Mouse (Mus musculus) layer of hippocampus, adult 11-12 months (tissue): ENCODE measurements around the gene Adcy5.
A peak's percentile ranks its signal among the peaks of the same experiment; 100 is the strongest.

ENCODE experiments used
- DNase-seq: peaks from one replicate; pipeline ENCODE4 v3.0.0; 2022; ENCODE audit warnings: low spot score

Gene Adcy5

GRCm38 (mm10) chr16:35270353-35270934 is 115.8 kb downstream of the Adcy5 start:
- DNase-seq: peak; percentile 94

- no peak for DNase-seq
These were observed 116.3 kb downstream of the Adcy5 start for GRCm38 (mm10) chr16:35270945-35271344.

DNA sequence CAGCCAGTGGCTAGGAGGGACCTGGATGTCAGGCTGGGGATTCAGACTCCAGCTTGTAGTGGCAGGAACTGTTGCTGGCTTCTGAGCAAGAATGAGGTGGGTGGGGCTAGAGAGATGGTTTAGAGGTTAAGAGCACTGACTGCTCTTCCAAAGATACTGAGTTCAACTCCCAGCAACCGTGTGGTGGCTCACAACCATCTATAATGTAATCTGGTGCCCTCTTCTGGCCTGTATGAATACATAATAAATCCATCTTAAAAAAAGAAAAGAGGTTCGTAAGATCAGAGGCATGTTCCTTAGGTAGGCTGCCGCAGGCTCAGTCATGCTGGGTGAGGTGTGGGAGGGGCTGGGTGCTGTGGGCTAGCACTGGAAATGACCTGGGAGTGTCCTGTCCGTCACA is 116.9 kb downstream of the Adcy5 start:
- DNase-seq: no peak

- no peak for DNase-seq
These were observed 117.7 kb downstream of the Adcy5 start for GRCm38 (mm10) chr16:35272417-35272816.

- no peak for DNase-seq
These were observed 123.5 kb downstream of the Adcy5 start for GRCm38 (mm10) chr16:35278166-35278565.

- DNase-seq: no peak
These were observed 127.8 kb downstream of the Adcy5 start for GRCm38 (mm10) chr16:35282456-35282855.

- DNase-seq: no peak
These were observed 131.1 kb downstream of the Adcy5 start for GRCm38 (mm10) chr16:35285821-35286220.

- DNase-seq: no peak
These were observed 132.6 kb downstream of the Adcy5 start for GRCm38 (mm10) chr16:35287244-35287643.

- no peak for DNase-seq
These were observed 143.1 kb downstream of the Adcy5 start for GRCm38 (mm10) chr16:35297786-35298185.

DNA sequence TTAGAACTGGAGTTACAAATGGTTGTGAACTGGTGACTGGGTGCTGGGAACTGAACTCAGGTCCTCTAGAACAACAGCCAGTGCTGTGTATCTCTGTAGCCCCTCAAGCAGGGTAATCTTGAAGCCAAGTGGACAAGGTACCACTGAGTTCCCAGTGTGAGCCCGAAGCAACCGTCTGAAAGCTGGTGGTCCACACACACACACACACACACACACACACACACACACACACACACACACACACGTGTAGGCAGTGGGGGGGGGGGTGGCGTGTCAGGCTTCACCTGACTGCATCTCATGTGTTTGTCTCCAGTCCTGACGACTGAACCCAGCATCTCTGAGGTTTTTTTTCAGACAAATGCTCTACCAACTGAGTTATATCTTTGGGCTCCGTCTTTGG is 145.5 kb downstream of the Adcy5 start:
- no peak for DNase-seq

DNA sequence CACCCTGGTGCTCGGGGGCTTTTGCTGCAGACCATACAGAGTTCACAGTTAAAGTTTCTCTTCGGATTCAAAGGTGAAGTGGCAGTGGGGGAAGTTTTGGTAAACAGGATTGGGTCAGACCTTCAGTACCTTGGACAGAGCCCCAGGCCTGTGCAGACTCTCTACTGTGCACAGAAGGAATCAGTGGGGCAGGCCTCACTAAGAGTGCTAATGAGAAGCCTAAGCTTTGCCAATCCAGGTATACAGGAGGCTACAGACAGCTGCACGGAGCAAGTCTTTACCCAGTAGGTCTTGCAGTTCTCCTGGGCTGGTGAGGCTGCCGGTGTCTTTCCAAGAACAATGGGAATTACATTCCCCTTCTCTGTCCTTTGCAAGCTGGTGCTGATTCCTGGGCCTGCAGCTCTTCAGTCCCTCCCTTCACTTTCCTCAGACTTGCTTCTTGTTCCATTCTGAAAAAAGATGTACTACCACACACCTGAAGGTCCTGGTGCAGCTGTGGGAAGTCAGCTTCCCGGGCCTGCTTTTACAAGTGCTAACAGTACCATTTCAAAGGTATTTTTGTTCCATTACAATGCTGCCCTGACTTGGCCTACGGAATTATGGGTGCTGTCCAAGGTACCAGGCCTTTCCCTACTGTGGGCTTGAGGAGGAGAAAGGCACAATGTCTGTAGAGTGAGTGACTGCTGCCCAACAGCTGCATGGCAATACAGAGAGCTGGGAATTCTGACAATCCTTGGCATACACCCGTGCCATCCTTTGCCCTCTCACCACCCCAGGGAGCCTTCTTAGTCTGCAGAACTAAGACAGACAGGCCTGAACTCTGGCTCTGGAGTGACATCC is 148.0 kb downstream of the Adcy5 start:
- no peak for DNase-seq

DNA sequence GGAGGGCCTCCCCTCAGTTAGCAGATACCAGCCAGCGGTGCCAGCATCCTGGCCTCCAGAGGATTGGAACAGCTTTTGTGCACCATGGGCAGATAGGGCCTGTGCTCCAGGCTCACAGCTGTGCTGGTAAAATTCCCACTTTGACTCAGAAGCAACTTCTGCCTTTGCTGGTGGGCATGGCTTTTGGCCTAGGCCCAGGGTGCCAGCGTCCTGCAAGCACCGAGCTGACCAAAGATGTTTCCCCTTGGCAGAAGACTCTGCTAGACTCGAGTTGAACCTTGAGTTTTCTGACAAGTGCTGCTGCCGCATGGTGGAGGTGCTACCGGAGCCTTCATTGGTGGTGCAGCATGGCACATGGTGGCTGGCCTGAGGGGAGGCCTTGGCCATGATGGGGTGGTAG is 149.0 kb downstream of the Adcy5 start:
- DNase-seq: no peak

- no peak for DNase-seq
These were observed 149.7 kb downstream of the Adcy5 start for GRCm38 (mm10) chr16:35304416-35304815.

- no peak for DNase-seq
These were observed 150.5 kb downstream of the Adcy5 start for GRCm38 (mm10) chr16:35305226-35305625.

- no peak for DNase-seq
These were observed 152.0 kb downstream of the Adcy5 start for GRCm38 (mm10) chr16:35306631-35307030.

DNA sequence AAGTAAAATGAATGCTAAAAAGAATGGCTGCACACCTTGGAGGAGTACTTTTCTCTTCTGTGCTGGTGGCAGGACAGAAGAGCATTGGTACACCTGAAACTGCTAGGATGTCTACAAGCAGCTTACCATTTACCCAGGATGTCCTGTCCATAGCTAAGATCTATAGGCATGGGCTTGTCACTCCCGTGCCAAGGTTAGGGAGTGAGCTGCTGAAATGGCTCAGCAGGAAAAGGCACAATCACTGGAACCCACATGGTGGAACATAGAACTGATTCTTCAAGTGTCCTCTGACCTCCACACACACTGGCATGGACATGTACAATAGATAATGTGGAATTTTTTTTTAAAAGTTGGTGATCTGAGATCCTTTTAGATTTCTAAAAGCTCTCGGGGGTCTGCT is 152.7 kb downstream of the Adcy5 start:
- no peak for DNase-seq

DNA sequence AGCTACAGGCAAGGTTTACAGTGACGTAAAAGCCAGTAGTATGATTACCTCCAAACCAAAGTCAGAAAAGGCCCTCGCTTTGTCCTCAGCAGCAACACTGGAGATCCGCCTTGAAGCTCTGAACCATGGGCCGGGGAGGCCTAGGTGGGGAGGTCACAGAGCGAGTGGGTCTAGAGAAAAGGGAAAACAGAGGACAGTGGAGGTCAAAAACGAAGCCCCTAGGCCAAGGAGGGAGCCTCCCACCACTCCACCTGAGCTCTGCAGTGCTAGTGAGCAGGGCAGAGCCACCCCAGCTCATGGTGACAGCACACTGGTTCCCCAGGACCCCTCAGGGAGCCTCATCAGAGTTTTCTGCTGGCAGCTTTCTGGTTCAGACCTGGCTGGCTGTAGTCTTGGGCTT is 153.3 kb downstream of the Adcy5 start:
- DNase-seq: no peak

GRCm38 (mm10) chr16:35308486-35309143 is 153.9 kb downstream of the Adcy5 start:
- no peak for DNase-seq

- DNase-seq: no peak
These were observed 155.0 kb downstream of the Adcy5 start for GRCm38 (mm10) chr16:35309634-35310033.

- no peak for DNase-seq
These were observed 156.0 kb downstream of the Adcy5 start for GRCm38 (mm10) chr16:35310551-35311110.

- no peak for DNase-seq
These were observed 156.9 kb downstream of the Adcy5 start for GRCm38 (mm10) chr16:35311586-35311985.

GRCm38 (mm10) chr16:35315496-35315895 is 160.8 kb downstream of the Adcy5 start:
- DNase-seq: no peak

- DNase-seq: no peak
These were observed 162.2 kb downstream of the Adcy5 start for GRCm38 (mm10) chr16:35316856-35317264.
